Mouse (Mus musculus): ENCODE results near the gene Slc25a33. TPM values are rescaled to one million over a fixed set of nuclear protein-coding genes. Genes with fewer than 3 reads are reported as not detected.

Slc25a33 gene
- total and polyA plus RNA-seq, 2 experiments from 2014 or later: 20.4 to 39.6 TPM

GRCm38 (mm10) chr4:149796567-149797219, 22.6 kb upstream of the Slc25a33 start:
- no peaks in the 10 kb centered on the region for H3K36me3 ChIP-seq (ENCODE audit: insufficient read depth, low read length)
- no peak overlapping the region for H3K9ac ChIP-seq (replicated peaks; ENCODE audit: low read length)
- no peak for TF ChIP-seq CTCF (IDR thresholded peaks at IDR 0.05; ENCODE audit: low read depth)
- H3K9me3 ChIP-seq (ENCODE audit: low read length): no peaks in the 10 kb centered on the region
- ATAC-seq (no peak), DNase-seq (ENCODE audit: low spot score) (no peak)
- H3K4me3 ChIP-seq (ENCODE audit: low read length): no peak overlapping the region
- no peak overlapping the region for H3K27ac ChIP-seq
- WGBS: 77% methylated on average over 14 of the region's 14 CpGs
- no peak overlapping the region for H3K4me2 ChIP-seq (ENCODE audit: low read depth, low read length)
- no peaks in the 10 kb centered on the region for H3K27me3 ChIP-seq (ENCODE audit: insufficient read depth, low read length)
- peaks cover 6% of the 10 kb centered on the region; the same call in 1 of the 2 replicates for H3K4me1 ChIP-seq (ENCODE audit: insufficient read depth, low read length)

GRCm38 (mm10) chr4:149794966-149795477, 20.9 kb upstream of the Slc25a33 start:
- Histone ChIP-seq H3K9me3 (ENCODE audit: low read length) (no peaks in the 10 kb centered on the region), H3K4me1 (ENCODE audit: insufficient read depth, low read length) (peaks cover 8% of the 10 kb centered on the region; the same call in 1 of the 2 replicates), H3K27ac (no peak overlapping the region), H3K9ac (replicated peaks; ENCODE audit: low read length) (no peak overlapping the region), H3K4me2 (ENCODE audit: low read depth, low read length) (no peak overlapping the region), H3K27me3 (ENCODE audit: insufficient read depth, low read length) (no peaks in the 10 kb centered on the region), H3K36me3 (ENCODE audit: insufficient read depth, low read length) (no peaks in the 10 kb centered on the region), H3K4me3 (ENCODE audit: low read length) (no peak overlapping the region)
- no peak for TF ChIP-seq CTCF (IDR thresholded peaks at IDR 0.05; ENCODE audit: low read depth)
- DNase-seq (ENCODE audit: low spot score) (no peak), ATAC-seq (no peak)
- WGBS: 86% methylated on average over 7 of the region's 7 CpGs

- WGBS: 46% methylated on average over 8 of the region's 8 CpGs
- no peak overlapping the region for H3K4me2 ChIP-seq (ENCODE audit: low read depth, low read length)
- H3K36me3 ChIP-seq (ENCODE audit: insufficient read depth, low read length): no peaks in the 10 kb centered on the region
- peaks cover 8% of the 10 kb centered on the region; the same call in 1 of the 2 replicates for H3K4me1 ChIP-seq (ENCODE audit: insufficient read depth, low read length)
- no peak overlapping the region for H3K9ac ChIP-seq (replicated peaks; ENCODE audit: low read length)
- ATAC-seq (no peak), DNase-seq (ENCODE audit: low spot score) (no peak)
- H3K4me3 ChIP-seq (ENCODE audit: low read length): no peak overlapping the region
- no peak for TF ChIP-seq CTCF (IDR thresholded peaks at IDR 0.05; ENCODE audit: low read depth)
- H3K27me3 ChIP-seq (ENCODE audit: insufficient read depth, low read length): no peaks in the 10 kb centered on the region
- no peaks in the 10 kb centered on the region for H3K9me3 ChIP-seq (ENCODE audit: low read length)
- H3K27ac ChIP-seq: no peak overlapping the region
Measured at GRCm38 (mm10) chr4:149794010-149794338, 19.9 kb upstream of the Slc25a33 start.

GRCm38 (mm10) chr4:149793156-149794009, 19.3 kb upstream of the Slc25a33 start:
- H3K4me1 ChIP-seq (ENCODE audit: insufficient read depth, low read length): peaks cover 4% of the 10 kb centered on the region; the same call in 1 of the 2 replicates
- no peak for DNase-seq (ENCODE audit: low spot score)
- no peak for ATAC-seq
- H3K4me2 ChIP-seq (ENCODE audit: low read depth, low read length): no peak overlapping the region
- TF ChIP-seq CTCF (IDR thresholded peaks at IDR 0.05; ENCODE audit: low read depth): peak; percentile 62
- 36% methylated on average over 13 of the region's 13 CpGs for WGBS
- H3K27ac ChIP-seq: no peak overlapping the region
- no peaks in the 10 kb centered on the region for H3K27me3 ChIP-seq (ENCODE audit: insufficient read depth, low read length)
- no peaks in the 10 kb centered on the region for H3K9me3 ChIP-seq (ENCODE audit: low read length)
- H3K36me3 ChIP-seq (ENCODE audit: insufficient read depth, low read length): no peaks in the 10 kb centered on the region
- H3K4me3 ChIP-seq (ENCODE audit: low read length): no peak overlapping the region
- H3K9ac ChIP-seq (replicated peaks; ENCODE audit: low read length): no peak overlapping the region

- WGBS: 61% methylated on average over 10 of the region's 10 CpGs
- DNase-seq (ENCODE audit: low spot score): no peak
Measured at GRCm38 (mm10) chr4:149792159-149792800, 18.2 kb upstream of the Slc25a33 start.

GRCm38 (mm10) chr4:149791470-149791869, 17.4 kb upstream of the Slc25a33 start:
- Histone ChIP-seq H3K4me2 (ENCODE audit: low read depth, low read length) (no peak overlapping the region), H3K9me3 (ENCODE audit: low read length) (no peaks in the 10 kb centered on the region), H3K4me1 (ENCODE audit: insufficient read depth, low read length) (peaks cover 3% of the 10 kb centered on the region; the same call in 1 of the 2 replicates), H3K27ac (no peak overlapping the region), H3K4me3 (ENCODE audit: low read length) (no peak overlapping the region), H3K27me3 (ENCODE audit: insufficient read depth, low read length) (no peaks in the 10 kb centered on the region), H3K36me3 (ENCODE audit: insufficient read depth, low read length) (no peaks in the 10 kb centered on the region), H3K9ac (replicated peaks; ENCODE audit: low read length) (no peak overlapping the region)
- no peak for TF ChIP-seq CTCF (IDR thresholded peaks at IDR 0.05; ENCODE audit: low read depth)
- ATAC-seq (no peak), DNase-seq (ENCODE audit: low spot score) (peak; percentile 33)
- WGBS: 71% methylated on average over 4 of the region's 4 CpGs

More at GRCm38 (mm10) chr4:149792159-149792800, 18.2 kb upstream of the Slc25a33 start:
- no peak overlapping the region for H3K27ac ChIP-seq
- no peaks in the 10 kb centered on the region for H3K27me3 ChIP-seq (ENCODE audit: insufficient read depth, low read length)
- H3K4me2 ChIP-seq (ENCODE audit: low read depth, low read length): no peak overlapping the region
- no peak for TF ChIP-seq CTCF (IDR thresholded peaks at IDR 0.05; ENCODE audit: low read depth)
- no peaks in the 10 kb centered on the region for H3K36me3 ChIP-seq (ENCODE audit: insufficient read depth, low read length)
- no peak overlapping the region for H3K4me3 ChIP-seq (ENCODE audit: low read length)
- H3K9ac ChIP-seq (replicated peaks; ENCODE audit: low read length): no peak overlapping the region
- H3K4me1 ChIP-seq (ENCODE audit: insufficient read depth, low read length): peaks cover 3% of the 10 kb centered on the region; the same call in 1 of the 2 replicates
- no peak for ATAC-seq
- no peaks in the 10 kb centered on the region for H3K9me3 ChIP-seq (ENCODE audit: low read length)

All from hindbrain, postnatal 0 days (tissue).